Mouse (Mus musculus) embryonic fibroblast, embryonic 13.5 days (primary cell): ENCODE results near the gene Ccm2. TPM values are rescaled to one million over a fixed set of nuclear protein-coding genes. Genes with fewer than 3 reads are reported as not detected.
"Not testable (repeated sequence)": the region's sequence is repeated elsewhere in the genome, so short reads cannot be mapped to it uniquely, and the experiment has no call there.

ENCODE experiments used
- H3K27ac ChIP-seq: 2 replicates; pipeline ENCODE4 v1.5.1; 2012; ENCODE audit warnings: low read length, control low read depth, inconsistent platforms; ENCODE audit not compliant: insufficient read depth
- H3K4me1 ChIP-seq: 2 replicates; pipeline ENCODE4 v1.6.1; 2011; ENCODE audit warnings: low read length; ENCODE audit not compliant: control insufficient read depth, insufficient read depth
- H3K4me3 ChIP-seq: 2 replicates; pipeline ENCODE4 v1.5.1; 2011; ENCODE audit warnings: mild to moderate bottlenecking, control low read depth, low read length; ENCODE audit not compliant: insufficient read depth
- CTCF ChIP-seq: IDR thresholded peaks from 2 replicates; pipeline ENCODE4 v1.5.1; 2011; ENCODE audit warnings: mild to moderate bottlenecking, control low read depth, low read length, moderate library complexity, borderline replicate concordance; ENCODE audit not compliant: insufficient read depth
- POLR2A ChIP-seq: IDR thresholded peaks from 2 replicates; pipeline ENCODE4 v1.6.1; 2011; ENCODE audit warnings: low read depth, mild to moderate bottlenecking, control low read depth, low read length, moderate library complexity
- polyA plus RNA-seq: library from polyadenylated mRNA; stranded (reverse); fragments of >200 nt; gene quantifications from 2 replicates; pipeline ENCODE4 v1.2.4, GENCODE M21; 2011; ENCODE audit warnings: low read depth; ENCODE audit not compliant: missing spikeins, insufficient read length

Gene Ccm2
- polyA plus RNA-seq, 1 experiment = 90.2 TPM

DNA sequence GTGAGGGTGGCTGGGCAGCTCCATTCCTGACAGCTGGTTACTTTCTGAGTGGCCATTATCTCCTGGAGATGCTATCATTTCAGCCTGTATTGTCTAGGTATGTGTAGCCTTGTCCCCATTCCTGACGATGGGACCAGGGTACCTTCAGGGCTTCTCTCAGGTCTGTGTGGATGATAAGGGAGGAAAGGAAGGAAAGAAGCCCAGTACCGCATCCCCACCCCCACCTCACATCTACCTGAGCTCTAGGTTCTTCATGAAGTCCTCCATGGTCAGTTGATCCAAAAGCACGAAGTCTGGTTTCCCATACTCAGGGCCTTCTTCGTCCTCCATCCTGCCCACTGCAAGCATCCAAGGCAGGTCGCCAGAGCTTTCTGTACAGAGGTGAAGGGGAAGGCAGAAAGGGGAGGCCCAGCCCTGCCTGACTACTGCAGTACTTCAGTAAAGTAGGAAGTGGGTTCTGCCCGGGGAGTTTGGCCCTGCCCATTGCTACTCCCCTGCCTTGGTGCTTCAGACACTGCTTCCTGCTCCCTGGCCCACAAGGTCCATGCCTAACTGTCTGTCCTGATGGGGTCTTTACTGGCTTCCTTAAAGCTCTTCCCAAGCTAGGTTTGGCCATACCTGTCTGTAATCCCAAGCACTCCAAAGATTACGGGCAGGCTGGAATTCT, 26.0 kb upstream of the Ccm2 start, which contains the start of gene Myo1g:
TSS of gene Myo1g (minus strand) at position 459 of the 667 bp plus-strand sequence.
- H3K27ac ChIP-seq = no peak within 1 kb of the TSS
- H3K4me1 ChIP-seq = no peaks in the 10 kb centered on the region
- TF ChIP-seq CTCF (no peak), POLR2A (no peak)
- H3K4me3 ChIP-seq = no peak within 1 kb of the TSS

DNA sequence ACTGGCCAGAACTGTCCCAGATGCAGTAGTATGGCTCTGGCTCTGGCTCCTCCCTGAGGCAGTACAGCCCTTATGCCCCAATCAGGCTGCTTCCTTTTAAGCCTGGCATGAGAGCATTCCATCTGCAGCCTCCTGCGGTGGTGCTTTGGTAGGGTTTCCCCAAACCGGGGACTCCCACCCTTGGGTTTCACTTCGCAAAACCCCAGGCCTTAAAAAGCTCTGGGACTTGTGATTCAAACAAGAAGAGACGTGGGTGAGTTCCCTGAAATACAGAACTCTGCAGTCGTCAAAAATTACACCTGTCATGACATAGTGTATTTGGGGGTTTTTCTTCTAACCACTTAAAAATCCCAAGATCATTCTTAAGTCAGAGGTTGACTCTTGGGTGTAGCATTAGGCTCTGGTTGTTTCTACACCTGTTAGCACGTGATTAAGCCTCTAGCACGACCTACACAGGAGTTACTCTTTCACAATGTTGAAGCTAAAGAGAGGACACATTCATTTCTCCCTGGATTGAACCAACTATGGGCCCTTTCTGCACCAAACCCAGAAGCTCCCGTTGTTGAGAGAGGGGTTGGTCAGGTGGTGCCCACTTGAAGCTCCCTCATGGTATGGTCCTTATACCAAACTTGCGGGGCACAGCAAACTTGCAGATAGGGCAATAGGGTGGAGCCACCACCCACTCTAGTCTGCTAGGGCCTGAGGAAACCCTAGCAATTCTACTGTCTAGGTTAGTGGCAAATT, 23.7 kb upstream of the Ccm2 start:
- peaks cover 6% of the 10 kb centered on the region for H3K4me1 ChIP-seq
- no peak overlapping the region for H3K4me3 ChIP-seq
- TF ChIP-seq POLR2A = no peak
- no peak for TF ChIP-seq CTCF
- H3K27ac ChIP-seq = no peak overlapping the region

DNA sequence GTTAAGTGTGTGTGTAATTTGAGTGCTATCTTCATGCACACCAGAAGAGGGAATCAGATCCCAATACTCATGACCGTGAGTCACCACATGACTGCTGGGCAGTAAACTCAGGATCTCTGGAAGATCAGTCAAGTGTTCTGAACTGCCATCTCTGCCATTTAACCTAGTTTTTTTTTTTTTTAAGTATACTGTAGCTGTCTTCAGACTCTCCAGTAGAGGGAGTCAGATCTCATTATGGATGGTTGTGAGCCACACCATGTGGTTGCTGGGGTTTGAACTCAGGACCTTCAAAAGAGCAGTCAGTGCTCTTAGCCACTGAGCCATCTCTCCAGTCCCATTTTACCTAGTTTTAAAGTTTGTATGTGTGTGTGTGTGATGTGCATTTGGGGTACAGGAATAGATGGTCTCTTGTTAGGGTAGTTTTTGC, 23.0 kb upstream of the Ccm2 start:
- H3K27ac ChIP-seq = no peak overlapping the region
- H3K4me1 ChIP-seq = peaks cover 6% of the 10 kb centered on the region
- TF ChIP-seq CTCF (no peak), POLR2A (peak; percentile 55)
- no peak overlapping the region for H3K4me3 ChIP-seq

DNA sequence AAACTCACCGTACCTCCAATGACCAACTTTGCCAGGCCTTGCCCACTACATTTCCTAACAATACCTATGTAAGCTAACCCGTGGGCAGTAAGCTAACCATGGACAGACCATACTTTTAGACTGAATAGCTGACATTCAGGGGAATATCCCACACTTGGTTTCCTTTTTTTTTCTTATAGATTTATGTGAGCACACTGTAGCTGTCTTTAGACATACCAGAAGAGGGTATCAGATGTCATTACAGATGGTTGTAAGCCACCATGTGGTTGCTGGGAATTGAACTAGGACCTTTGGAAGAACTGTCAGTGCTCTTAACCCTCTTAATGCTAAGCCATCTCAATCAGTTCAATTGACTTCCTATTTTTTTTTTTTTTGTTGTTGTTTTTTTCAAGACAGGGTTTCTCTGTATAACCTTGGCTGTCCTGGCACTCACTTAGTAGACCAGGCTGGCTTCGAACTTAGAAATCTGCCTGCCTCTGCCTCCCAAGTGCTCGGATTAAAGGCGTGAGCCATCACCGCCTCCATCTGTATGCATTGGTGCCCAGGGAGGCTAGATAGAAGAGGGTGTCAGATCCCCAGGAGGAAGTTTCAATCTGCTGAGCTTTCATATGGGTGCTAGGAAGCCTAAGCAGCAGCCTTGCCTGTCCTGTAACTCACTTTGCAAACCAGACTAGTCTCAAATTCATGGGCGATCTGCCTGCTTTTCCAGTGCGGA, 22.4 kb upstream of the Ccm2 start:
- Histone ChIP-seq H3K27ac (no peak overlapping the region), H3K4me1 (peaks cover 6% of the 10 kb centered on the region), H3K4me3 (no peak overlapping the region)
- TF ChIP-seq POLR2A (peak; percentile 53), CTCF (no peak)

DNA sequence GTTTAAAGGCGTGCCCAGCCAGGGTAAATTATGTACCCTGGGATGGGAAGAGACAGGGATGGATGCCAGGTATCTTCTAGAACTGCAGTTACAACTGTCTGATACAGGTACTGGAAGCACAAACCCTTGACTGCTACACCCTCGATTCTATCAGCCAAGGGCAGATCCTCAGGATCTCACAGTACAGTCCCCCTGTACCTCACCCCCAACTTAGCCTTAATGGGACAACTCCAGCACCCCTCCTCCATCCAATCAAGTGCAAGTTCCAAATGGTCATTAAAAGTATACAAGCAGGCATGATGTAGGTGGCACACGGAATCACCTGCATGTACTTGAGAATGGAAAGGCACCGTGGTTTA, 21.8 kb upstream of the Ccm2 start:
- TF ChIP-seq CTCF (no peak), POLR2A (peak; percentile 57)
- Histone ChIP-seq H3K4me1 (peaks cover 6% of the 10 kb centered on the region), H3K4me3 (no peak overlapping the region), H3K27ac (no peak overlapping the region)

DNA sequence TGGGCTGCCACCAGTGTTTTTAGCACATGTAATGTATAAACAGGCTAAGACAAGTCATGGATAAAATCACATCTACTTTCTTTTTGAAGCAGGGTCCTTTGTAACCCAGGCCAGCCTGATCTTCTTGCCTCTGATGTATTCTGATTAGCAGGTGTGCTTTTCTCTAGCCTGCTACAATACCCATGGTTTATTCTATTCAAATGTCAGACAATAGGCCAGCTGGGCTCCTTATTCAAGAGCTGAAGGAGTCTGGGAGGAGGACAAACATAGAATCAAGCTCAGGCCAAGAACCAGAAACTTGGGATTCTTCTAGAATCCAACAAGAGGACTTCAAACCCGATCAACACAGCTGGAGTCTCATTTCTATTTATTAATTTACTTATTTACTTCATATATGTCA, 21.4 kb upstream of the Ccm2 start:
- Histone ChIP-seq H3K4me3 (no peak overlapping the region), H3K27ac (no peak overlapping the region), H3K4me1 (peaks cover 6% of the 10 kb centered on the region)
- no peak for TF ChIP-seq POLR2A

DNA sequence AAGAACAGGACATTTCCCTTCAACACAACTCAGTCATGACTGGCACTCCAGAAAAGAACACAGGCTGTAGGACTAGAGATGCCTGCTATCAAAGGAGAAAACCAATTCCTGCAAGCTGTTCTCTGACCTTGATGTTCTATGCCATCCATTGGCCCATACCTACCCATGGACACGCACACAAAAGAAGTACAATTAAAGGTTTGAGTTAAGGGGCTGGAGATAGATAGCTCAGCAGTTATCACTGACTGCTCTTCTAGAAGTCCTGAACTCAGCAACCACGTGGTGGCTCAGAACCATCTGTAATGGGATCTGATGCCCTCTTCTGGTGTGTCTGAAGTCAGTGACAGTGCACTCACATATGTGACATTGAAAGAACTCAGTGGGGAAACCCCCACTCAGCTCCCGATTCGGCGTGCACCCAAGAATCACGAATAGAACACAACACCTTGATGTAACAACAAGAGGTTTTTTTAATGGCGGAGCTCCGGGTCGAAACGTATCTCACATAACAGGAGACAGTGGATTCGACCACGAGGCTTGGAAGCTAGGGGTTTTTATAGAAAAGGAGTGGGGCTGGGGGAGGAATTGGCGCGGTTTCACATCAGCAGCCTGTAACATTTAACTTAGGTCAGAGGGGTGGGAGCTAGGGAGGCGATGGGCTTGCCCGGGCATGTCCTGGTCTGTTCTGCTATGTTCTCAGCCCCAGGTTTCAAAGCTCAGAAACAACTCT, 20.0 kb upstream of the Ccm2 start:
- Histone ChIP-seq H3K27ac (peak overlapping the region; percentile 99), H3K4me3 (peak overlapping the region; percentile 90)
- H3K4me1 ChIP-seq = not testable (repeated sequence)

DNA sequence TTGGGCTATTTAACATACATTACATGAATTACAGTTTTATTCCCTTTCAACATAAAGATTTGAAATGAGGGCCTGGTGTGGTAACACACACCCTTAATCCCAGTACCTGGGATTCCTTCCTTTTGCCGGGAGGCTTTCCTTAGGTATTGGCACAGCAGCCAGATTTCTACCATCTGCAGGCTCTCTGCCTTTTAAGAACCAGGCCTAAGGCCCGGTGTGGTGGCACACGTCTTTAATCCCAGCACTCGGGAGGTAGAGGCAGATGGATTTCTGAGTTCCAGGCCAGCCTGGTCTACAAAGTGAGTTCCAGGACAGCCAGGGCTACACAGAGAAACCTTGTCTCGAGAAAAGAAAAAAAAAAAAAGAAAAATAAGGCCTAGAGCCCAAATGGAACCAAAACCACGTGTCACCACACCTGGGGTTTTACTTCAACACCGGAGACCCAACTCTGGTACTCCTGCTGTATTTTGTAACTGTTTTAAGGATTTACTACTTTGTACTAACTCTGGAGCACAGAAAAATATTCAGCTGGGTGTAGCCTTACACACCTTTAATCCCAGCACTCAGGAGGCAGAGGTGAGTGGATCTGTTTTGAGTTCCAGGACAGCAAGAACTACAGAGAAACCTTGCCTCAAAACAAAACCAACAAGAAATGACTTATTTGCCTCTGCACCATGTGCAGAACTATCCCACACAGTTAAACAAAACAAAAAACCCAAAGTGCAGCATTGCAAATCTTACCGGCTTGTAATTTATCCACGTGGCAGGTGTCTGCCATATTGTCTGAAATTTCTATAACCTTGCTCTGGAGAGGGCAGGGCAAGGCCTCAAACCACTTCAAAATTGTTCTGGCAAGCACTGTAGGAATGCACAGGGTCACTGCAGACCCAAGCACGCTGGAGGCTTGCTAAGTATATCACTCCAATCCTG, 19.2 kb upstream of the Ccm2 start:
- TF ChIP-seq POLR2A (no peak), CTCF (no peak)
- H3K4me3 ChIP-seq = peak overlapping the region; percentile 90
- peak overlapping the region; percentile 99 for H3K27ac ChIP-seq
- peaks cover 6% of the 10 kb centered on the region for H3K4me1 ChIP-seq
